Mouse (Mus musculus): ENCODE data around the gene Deup1.

DNA sequence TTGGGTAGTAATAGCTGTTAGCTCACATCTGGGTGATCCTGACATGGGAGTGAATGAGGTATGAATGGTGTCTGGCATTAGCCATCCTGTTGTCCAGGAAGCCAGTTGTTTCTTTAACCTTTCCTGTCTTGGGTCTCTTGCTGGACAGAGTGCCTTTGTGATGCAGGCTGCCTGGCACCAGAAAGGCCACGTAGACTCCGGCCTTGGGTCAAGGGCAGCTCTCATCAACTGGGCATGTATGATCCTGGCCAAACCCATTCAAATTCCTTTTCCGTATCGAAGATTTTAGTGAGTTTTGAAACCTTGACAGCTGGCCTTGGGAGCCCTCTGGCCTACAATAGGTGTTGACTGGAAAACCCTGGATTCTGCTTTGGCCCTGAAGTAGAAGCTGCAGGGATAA is 109.8 kb downstream of the Deup1 start:
- TF ChIP-seq CTCF (IDR thresholded peaks at IDR 0.05; ENCODE audit: borderline replicate concordance, control insufficient read depth, extremely low read depth, insufficient read depth, low read length, poor library complexity) (no peak), POLR2A (IDR thresholded peaks at IDR 0.05; ENCODE audit: control insufficient read depth, extremely low read depth, insufficient read depth, low read length, poor library complexity) (no peak)

Data from thymus, adult 2 months (tissue).